ENCODE assay signal across 8 mouse cellular contexts in the genomic region with DNA sequence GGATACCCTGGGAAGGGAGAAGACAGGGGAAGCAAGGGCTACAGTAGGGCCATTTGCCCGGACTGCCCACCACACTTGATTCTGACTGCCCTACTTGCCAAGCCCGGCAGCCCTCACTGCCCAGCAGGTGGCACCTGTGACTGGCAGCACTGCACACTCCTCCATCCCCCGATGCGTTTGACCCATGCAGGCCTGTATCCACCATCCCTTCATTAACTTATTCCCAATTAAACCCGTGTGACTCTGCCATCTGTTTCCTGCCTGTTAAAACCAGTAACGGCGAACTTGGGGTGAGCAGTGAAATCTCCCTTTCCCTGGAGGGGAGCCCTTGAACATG. TPM values are rescaled to one million over a fixed set of nuclear protein-coding genes. Genes with fewer than 3 reads are reported as not detected.
A peak's percentile ranks its signal among the peaks of the same experiment; 100 is the strongest.
DNase-seq lines count a peak whose midpoint lies in the region; ATAC-seq and TF ChIP-seq lines count a peak whose summit lies in the region.

No protein-coding gene starts in this region.

- H3K27me3 ChIP-seq in liver, embryonic 14.5 days (ENCODE audit: control insufficient read depth, insufficient read depth, low read length), result no peaks in the 10 kb centered on the region

- 49% methylated on average over 7 of the region's 7 CpGs for WGBS in liver, embryonic 14.5 days (ENCODE audit: insufficient replicate concordance)

- DNase-seq in adrenal gland, adult (ENCODE audit: inconsistent age in 2 of 2, low spot score in 1 of 2), result peak; percentile 31 to 61
- no peak for DNase-seq in adrenal gland, adult 2 months
- no peak for DNase-seq in liver, embryonic 14.5 days (ENCODE audit: low read depth in 3 of 3, low spot score in 3 of 3)
- DNase-seq in liver, result no peak
- DNase-seq in cerebellum, postnatal 36 days, result peak; percentile 61 to 62
- peak; percentile 57 for DNase-seq in retina, adult 2 months (ENCODE audit: low read depth, low spot score)
- DNase-seq in embryo, embryonic 11 days, result no peak

- H3K9me3 ChIP-seq in liver, embryonic 14.5 days (ENCODE audit: control insufficient read depth, low read length), result no peaks in the 10 kb centered on the region

- H3K36me3 ChIP-seq in liver, embryonic 14.5 days (replicated peaks; ENCODE audit: control insufficient read depth, insufficient read depth, low read depth), result no peaks in the 10 kb centered on the region

- no peak overlapping the region for H3K27ac ChIP-seq in liver, embryonic 14.5 days

- TF ChIP-seq CTCF in liver, embryonic 14.5 days (IDR thresholded peaks at IDR 0.05; ENCODE audit: low read depth), result peak; percentile 46; the same call in 1 of the 2 replicates

- no peak overlapping the region for H3K9ac ChIP-seq in liver, embryonic 14.5 days (replicated peaks)

- no peak overlapping the region for H3K4me3 ChIP-seq in liver, embryonic 14.5 days (ENCODE audit: insufficient read depth in 1 of 2, low read depth in 2 of 2, low read length in 2 of 2)

- H3K4me1 ChIP-seq in liver, embryonic 14.5 days (replicated peaks; ENCODE audit: control insufficient read depth in 2 of 2, insufficient read depth in 2 of 2, low read length in 1 of 2), result no peaks in the 10 kb centered on the region

- no peak for ATAC-seq in liver, embryonic 14.5 days (ENCODE audit: insufficient read depth)
- ATAC-seq in megakaryocyte-erythroid progenitor cell, adult 5-6 weeks (replicated peaks; ENCODE audit: low FRiP score, low TSS enrichment, poor library complexity, severe bottlenecking), result no peak

- no peak for TF ChIP-seq EP300 in liver, embryonic 14.5 days (IDR thresholded peaks at IDR 0.05; ENCODE audit: low read depth)

- no peak overlapping the region for H3K4me2 ChIP-seq in liver, embryonic 14.5 days (ENCODE audit: low read depth)

RNA-seq across cellular contexts. Expression of gene Ppp2r5c, which starts 9.6 kb away (rescaled TPM):
- 100 to 1,000 TPM; 112 to 118 TPM for total RNA-seq in adrenal gland, adult 2 months (2021)
- polyA plus RNA-seq in adrenal gland, adult 2 months (2012; rRNA removed), result 12.8 and 14.8 TPM in 2 replicates
- polyA plus RNA-seq in liver, embryonic 14.5 days (2012; rRNA removed), result 13.8 and 22.6 TPM in 2 replicates
- polyA plus RNA-seq in liver, embryonic 14.5 days (2014; fragmentation: Nextera tagmentation; extraction: Ambion mirVana), result 70.8 and 75.6 TPM in 2 replicates
- 99.2 and 117 TPM in 2 replicates for total RNA-seq in megakaryocyte-erythroid progenitor cell, adult 5-6 weeks (2014; fragmentation: Nextera tagmentation)
- 223 and 234 TPM in 2 replicates for total RNA-seq in megakaryocyte-erythroid progenitor cell, adult 5-6 weeks (2017)

Comparison
In these comparisons a context has a peak if more than half of its experiments do, and no peak if none do; other contexts are left out.
1. DNase-seq: peak in adrenal gland, adult (2 of 2), cerebellum, postnatal 36 days (2 of 2) and retina, adult 2 months (single experiment); none in adrenal gland, adult 2 months (single experiment), liver, embryonic 14.5 days (0 of 3), liver (single experiment) and embryo, embryonic 11 days (single experiment).